Mouse (Mus musculus) liver, postnatal 0 days (tissue): ENCODE data around the gene Cyp46a1.

Experiments
- CTCF ChIP-seq: sonication (generic); IDR thresholded peaks from 2 replicates; pipeline ENCODE4 v1.5.1; 2016; ENCODE audit warnings: antibody characterized with exemption, low read depth
- EP300 ChIP-seq: IDR thresholded peaks from 2 replicates; pipeline ENCODE4 v1.6.1; 2016; ENCODE audit warnings: antibody characterized with exemption, low read depth, mild to moderate bottlenecking

DNA sequence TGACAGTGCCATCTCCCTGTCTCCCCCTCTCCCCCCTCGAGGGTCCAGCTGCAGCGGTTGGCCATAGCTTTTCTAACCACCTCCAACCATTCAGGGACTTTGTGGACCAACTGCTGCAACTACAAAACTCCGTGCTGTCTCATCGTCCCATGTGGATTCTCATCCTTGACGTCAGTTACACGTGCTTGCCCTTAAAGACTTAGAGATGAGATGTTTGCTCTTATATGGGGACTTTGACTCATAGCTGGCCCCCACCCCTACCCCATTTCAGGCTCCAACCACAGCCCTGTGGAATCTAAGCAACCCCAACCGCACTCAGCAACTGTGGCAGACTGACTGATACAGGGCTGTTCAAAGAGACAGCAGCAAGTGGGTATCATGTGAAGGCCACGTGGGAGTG is 29.0 kb upstream of the Cyp46a1 start:
- TF ChIP-seq CTCF (no peak), EP300 (no peak)
